Mouse (Mus musculus) heart, adult 18-20 months (tissue): ENCODE results near the gene Zmat5. TPM values are rescaled to one million over a fixed set of nuclear protein-coding genes. Genes with fewer than 3 reads are reported as not detected.
"Not testable (repeated sequence)": the region's sequence is repeated elsewhere in the genome, so short reads cannot be mapped to it uniquely, and the experiment has no call there.

ENCODE experiments used
- DNase-seq, 2 experiments: peaks; one replicate each; pipeline ENCODE4 v3.0.0; 2021 to 2022; ENCODE audit warnings: mixed read lengths in 1 of 2
- total RNA-seq, 2 experiments: library from RNA; stranded (reverse); gene quantifications; 2 replicates each; pipeline ENCODE4 v1.2.3; 2021

Zmat5 gene
- total RNA-seq, 2 experiments from 2014 or later: 24.7 to 25.5 TPM

DNA sequence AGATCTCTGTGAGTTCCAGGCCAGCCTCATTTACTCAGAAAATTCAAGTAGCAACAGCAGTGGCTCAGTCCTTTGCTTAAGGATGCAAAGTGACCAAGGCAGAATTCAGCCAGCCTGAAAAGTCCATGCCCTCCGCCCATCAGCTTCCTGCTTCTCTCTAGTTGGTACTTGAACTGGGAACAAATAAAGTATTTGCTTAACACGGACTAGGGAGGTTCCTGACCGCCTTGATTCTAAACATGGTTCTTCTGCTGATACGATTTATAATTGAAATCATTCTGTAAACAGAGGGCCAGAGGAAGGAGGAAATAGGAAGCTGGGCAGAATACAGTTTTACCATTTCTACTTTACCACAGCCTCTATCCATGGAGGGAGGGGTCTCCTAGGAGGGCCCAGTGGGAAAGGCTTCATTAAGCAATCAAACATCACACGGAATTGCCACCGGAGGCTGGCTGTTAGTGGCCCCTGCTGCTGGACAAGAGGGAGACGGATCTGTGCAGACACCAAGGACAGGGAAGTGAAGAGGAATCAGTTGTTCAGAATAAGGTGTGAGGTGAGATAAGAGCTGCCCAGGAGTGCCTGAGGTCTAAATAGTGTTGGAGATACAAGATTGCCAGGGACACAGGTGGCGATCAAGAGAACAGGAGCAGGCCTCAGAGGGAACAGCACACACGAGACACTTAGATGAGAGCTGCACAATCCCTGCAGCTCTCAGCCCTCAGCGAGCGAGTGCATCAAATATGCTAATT, 15.7 kb upstream of the Zmat5 start:
- DNase-seq: no peak

DNA sequence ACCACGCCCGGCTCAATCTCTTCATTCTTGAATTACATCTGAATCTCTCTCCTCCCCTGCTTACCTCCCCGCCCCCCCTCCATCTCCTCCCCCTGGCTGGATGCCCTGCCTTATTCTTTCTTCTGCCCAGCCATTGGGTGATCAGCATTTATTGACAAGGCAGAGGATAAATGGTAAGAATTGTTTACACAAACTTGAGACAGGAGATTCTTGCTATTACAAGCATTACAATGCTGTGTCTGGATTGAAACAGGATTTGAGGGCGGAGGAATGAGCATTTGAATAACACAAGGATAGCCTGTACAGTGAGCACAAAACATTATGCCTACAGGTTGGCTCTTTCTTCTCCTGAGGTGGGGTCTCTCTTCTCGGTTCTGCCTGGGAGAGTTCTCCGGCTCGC, 14.1 kb upstream of the Zmat5 start:
- no peak for DNase-seq

DNA sequence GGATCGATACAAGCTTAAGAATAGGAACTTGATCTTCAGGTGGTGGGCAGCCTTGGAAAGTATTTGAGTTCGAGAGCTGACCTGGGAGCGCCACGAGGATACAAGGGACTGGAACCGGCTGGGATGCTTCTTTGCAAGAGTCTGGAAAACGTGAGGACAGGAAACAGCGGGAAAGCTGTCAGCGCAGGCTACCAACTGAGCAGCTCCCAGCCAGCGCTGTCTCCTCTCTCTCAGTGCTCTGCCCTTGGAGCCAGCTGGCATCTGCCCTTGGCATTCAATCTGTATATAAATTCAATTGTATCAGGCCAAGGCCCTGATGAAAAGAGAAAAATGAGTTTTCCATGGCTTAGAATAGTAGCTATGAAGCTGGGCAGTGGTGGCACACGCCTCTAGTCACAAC, 13.3 kb upstream of the Zmat5 start:
- peak in 1 of 2 experiments; percentile 30 for DNase-seq

DNA sequence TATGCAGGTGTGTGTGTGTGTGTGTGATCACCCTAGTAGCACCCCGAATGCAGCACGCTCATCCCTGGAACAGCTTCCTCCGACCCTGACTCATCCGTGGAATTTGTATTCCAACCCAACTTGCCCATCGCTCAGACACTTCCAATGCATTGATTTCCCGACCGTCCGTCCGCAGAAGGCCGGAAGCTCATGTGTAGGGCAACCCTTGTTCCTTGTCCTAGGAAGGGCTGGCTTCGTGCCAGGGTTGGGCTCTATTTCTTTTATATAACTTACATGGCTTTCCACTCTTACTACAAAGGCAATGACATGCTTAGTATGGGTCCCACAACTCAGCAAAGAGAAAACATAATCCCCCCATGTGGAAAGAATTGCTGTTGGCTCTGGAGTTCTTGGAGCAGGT, 12.3 kb upstream of the Zmat5 start:
- no peak for DNase-seq

DNA sequence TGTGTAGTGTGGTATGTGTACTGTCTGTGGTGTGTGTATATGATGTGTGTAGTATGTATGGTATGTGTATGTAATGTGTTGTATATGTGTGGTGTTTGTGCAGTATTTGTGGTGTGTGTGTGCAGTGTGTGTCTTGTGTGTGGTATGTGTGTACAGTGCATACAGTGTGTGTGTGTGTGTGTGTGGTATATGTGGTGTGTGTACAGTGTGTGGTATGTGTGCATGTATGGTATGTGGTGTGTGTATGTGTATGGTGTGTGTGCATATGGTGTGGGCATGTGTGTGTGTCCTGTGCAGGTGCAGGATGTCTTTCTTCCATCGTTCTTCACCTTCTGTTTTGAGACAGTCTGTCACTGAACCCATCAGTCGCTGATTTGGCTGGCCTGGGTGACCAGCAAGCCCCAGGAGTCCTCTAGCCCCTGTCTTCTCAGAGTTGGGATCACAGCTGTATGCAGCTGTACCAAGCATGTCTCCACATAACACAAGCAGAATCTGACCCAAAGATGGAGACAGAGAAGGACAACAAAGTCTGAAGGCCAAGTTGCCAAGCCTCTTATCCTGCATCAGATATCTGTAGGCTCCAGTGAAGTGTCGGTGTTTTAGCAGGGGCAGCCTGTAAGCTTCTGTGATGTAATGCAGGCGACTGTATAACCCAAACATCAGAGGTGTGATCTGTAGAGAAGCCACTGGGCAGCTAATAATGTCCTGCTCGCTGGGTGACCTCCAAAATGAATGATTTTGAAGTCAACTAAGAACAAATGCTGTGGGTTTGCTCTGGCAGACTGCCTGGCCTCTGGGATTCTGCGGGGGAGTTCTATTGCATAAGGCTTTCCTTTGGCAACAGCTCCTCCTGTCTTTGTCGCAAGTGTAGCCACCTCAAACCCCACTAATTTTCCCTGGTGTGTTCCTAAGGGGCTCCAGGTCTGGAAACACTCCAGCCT, 7.2 kb upstream of the Zmat5 start:
- DNase-seq: peak; percentile 77 to 80

DNA sequence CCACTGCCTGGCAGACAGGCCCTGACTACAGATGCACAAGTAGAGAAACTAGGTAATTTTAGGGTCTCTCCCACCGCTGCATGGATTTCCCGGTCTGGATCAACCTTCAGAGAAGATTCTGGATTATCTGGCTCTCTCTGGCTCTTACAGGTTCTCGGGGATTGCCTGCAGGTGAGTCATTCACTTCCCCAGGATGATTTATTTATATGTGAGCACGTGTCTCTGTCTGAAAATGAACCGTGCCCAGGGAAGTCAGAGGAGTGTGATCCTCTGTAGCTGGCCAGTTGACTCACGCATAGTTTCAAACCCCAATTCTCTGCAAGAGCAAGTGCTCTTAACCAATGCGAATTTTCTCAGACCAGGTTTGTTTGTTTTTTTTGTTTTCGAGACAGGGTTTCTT, 3.8 kb upstream of the Zmat5 start:
- no peak for DNase-seq

DNA sequence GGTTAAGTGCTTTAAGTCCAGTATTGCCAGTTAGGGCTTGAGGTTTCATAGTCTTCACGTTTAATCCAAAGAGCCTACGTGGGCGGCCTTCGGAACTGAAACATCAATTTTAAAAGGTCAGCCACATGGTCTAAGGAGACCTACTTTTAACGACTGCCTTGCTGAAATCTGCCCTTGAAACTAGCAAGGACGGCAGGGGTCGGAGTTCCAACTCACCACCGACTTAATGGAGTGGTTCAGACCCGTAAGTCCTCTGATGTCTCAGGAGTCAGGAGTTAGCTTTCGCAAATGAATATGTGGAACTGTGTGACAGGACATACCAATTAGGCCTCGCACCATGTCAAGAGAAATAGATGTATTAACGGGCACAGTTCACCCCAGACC, 798 bp upstream of the Zmat5 start:
- no peak for DNase-seq

DNA sequence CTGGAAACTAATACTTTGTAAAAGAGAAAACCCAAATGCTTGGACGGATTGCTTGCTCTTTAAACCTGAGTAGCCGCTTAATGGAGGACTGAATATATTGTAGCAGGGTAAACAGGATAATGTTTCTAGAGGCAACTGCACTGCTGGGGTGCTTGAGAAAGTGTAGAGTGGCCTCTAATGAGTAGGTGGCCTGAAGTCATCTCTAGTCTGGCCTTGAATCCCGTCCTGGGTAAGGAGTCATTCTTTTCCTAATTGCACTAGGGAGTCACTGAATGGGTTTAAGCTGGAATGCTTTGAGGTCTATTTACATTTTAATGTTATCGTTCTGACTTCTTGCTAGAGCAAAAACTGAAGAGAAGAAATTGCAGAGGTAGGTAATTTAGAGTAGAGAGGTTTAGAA, 700 bp downstream of the Zmat5 start:
- no peak for DNase-seq

DNA sequence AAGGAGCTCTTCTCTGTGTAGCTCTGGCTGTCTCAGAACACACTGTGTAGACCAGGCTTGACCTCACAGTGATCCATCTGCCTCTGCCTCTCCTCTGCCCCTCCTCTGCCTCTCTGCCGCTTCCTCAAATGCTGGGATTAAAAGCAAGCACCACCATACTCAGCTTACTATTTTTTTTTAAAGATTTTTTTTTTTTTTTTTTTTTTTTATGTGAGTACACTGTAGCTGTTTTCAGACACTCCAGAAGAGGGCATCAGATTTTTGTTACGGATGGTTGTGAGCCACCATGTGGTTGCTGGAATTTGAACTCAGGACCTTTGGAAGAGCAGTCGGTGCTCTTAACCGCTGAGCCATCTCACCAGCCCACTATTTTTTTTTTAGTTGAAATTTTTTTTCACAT, 5.7 kb downstream of the Zmat5 start:
- not testable (repeated sequence) for DNase-seq

DNA sequence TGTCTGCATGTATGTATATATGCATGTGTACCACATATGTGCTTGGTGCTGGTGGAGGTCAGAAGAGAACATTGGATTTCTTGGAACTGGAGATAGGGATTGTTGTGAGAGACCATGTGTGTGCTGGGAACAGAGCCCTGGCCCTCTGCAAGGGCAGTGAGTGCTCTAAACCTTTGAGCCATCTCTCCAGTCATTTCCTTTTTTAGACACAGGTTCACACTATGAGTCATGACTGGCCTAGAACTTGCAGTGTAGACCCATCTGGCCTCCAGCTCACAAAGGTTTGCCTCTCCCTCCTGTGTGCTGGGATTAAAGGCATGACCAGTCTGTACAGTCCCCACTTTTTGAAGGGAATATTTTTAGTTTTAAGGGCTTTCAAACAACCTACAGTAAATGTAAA, 8.3 kb downstream of the Zmat5 start:
- DNase-seq: no peak

DNA sequence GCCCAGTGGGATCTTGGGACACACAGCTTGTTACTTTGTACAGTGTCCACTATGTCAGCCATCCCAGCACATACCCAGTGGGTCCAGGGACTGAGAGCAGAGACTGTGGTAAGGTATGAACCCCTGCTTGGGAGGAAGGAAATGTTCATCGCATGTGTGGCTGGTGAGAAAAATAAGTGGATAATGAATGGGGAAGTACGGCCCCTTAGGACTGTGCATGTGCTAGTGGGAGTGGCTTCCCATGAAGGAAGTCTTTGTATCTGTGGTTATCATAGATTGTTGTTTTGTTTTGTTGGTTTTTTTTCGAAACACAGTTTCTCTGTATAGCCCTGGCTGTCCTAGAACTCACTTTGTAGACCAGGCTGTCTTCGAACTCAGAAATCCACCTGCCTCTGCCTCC, 10.2 kb downstream of the Zmat5 start:
- no peak for DNase-seq

DNA sequence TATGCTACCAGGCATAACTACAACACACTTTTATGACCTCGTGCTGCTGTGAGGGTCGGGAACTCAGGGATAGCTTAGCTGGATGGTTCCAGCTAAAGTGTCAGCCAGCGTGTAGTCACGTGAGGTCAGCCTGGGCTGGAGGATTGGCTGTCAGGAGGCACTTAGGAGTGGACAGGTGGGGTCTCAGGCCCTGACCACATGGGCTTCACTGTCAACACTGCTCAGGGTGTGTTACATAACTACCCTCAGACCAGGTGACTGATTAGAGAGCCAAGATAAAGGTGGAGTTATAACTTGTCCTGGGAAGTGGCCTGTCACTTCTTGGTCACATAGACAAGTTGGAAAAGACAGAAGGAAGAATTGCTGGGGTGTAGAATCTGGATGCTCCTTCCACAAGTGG, 11.1 kb downstream of the Zmat5 start:
- DNase-seq: no peak

DNA sequence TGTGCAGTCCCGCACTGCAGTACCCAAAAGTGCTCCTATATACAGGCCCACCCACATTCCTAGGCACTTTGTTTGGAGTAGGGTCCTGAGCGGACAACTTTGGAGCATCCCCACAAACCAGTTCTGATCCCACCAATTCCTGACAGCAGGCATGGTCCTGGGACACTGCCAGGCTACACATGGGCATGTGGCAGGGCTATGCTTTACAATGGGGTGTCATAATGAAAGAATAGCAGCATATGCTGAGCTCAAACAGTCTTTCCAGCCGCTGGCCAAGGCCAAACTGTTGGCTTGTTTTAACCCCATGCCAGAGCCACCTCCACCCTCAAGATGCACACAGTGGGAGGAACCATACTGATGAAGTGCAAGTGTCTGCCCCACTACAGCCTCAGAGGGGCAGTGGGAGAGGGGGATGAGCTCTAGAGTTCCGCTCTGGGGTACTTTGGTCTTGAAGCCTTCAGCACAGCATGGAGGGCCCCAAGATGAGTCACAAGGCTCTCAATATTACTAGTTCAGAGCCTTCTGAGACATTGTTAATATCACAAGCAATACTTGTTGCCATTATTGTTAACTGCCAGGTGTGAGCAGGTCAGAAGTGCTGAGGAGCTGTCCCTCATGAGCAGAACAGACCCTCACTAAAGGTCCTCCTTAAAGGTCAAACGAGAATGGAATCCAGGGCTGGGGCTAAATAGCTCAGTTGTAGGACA, 12.2 kb downstream of the Zmat5 start:
- DNase-seq: no peak

DNA sequence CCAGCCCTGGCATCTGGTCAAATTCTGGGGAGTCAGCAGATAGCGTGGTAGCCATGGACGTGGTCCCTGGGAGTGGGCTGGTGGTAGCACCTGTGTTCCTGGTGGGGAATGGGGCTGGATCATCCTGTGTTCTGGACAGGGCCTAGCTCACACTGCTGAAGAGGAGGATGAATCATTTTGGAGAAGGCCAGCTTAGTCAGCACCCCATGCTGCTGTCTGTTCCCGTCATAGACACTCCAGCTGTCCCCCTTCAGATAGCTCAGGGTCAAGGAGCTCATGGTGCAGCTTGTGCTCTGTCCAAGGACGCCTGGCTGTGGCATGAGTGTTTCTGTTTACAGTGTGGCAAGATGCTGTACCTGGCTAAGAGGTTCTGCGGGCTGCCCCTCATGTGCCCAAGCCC, 14.1 kb downstream of the Zmat5 start:
- DNase-seq: no peak

DNA sequence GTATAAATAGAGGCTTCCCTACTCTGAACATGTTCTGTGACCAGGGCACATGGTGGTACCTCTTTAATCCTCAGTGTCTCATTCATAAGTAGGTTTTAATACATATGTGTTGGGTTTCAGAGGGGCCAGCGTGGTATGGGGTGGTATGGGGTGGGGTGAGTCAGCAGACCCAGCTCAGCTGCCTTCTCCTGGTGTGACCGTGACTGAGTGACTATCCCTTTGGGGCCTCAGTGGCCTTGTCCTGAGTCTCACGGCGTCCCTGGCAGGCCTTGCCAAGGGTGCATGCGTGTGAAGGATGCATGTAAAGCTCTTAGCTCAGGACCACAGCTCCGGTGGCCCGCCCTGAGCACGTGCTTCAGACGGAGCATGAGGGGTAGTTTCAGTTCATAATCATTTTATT, 15.5 kb downstream of the Zmat5 start:
- no peak for DNase-seq

DNA sequence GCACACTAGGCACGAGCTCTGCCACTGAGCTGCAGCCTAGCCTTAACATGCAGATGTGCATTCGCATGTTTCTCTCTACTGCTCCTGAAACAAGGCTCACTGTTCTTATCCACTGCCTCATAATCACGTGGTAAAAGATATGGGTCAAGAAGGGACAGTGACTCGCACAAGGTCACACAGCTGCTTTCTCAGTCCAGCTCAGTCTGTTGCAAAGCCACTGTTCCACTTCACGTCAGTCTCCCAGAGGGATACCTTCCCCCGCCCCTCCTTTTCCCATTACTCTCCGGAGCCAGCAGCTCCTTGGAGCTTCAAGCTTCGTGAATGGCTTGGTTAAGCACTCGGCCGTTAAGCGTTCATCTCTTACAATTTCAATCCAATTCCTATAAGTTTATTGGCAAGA, 15.9 kb downstream of the Zmat5 start:
- no peak for DNase-seq

DNA sequence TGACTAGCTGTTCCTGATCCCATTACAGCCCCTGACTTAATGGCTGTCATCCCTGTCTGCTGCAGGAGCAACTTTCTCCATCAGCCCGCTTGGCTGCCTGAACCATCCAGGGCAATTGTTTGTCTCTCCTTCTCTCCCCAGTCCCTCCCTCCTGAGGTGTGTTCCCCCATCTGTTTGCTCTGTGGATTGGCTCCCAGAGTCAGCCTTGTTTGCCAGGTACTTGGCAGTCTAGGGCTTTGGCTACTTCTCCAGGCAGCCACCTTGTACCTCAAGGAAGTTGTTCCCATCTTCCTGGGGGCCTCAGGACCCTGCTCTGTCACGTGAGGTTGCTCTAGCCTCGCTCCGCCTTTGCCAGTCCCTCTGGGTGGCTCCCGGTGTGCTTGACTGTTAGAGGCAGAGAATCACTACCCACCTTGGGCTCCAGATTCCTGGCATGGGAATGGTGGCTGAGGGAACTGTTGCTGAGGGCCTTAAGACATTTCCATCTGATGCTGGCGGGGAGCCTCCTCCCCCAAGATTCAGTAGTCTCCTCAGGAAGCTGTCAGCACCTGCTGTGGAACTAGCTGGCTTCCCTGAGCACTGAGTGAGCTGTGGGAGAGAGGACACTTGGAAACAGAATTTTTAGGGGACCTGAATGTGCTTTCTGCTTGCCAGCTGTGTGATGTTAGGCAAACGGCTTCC, 16.6 kb downstream of the Zmat5 start:
- DNase-seq: no peak

DNA sequence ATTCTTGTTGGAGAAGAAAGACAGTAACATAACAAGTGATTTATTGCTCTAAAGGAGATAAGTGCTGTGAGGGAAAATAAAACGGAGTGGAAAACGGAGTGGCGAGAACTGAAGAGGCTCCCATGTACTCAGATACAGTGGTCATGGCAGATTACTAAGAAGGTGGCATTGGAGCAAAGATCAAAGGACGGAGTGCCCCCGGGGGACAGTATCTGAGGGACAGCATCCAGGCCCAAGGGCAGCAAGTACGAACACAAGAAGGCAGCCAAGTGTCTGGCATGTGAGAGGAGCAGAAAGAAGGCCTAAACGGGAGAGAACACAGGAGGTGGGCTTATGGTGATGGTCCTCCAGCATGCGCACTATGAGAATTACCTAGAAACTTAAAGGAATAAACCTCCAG, 17.2 kb downstream of the Zmat5 start:
- no peak for DNase-seq

DNA sequence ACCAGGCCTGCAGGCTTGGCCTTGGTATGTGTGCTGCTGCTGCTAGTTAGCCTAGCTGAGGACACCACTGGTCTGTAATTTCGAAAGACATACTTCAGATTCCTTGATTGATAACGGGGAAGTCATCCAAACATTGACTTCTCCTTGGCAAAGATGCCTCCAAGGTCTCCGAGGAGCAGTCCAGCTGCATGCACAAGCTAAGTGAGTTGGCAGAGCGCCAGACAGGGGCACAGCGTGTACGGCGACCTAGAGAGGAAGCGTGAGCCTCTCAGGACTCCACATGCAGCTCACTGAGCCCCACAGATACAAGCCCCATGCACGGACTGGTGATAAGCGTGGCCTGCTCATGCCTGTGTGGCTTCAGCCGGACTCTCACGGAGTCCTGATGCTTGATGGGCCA, 25.1 kb downstream of the Zmat5 start:
- DNase-seq: peak in 1 of 2 experiments; percentile 14

DNA sequence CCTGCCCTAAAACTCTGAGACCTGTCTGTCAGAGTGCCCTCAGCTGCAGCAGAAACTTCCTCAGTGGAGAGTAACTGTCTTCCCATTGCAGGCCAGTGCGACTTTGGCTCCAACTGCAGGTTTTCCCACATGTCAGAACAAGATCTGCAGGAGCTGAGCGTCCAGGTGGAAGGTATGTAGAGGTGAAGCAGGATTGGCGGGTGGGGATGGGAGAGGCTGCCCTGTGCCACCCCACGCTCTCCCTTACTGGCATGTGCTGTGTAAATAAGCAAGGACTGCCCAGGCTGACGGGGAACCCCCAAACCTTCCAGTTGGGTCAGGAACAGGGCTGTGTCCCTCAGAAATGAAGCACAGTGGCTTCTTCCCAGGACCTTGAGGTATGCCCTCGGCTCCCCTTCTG, 25.6 kb downstream of the Zmat5 start:
- DNase-seq: no peak

DNA sequence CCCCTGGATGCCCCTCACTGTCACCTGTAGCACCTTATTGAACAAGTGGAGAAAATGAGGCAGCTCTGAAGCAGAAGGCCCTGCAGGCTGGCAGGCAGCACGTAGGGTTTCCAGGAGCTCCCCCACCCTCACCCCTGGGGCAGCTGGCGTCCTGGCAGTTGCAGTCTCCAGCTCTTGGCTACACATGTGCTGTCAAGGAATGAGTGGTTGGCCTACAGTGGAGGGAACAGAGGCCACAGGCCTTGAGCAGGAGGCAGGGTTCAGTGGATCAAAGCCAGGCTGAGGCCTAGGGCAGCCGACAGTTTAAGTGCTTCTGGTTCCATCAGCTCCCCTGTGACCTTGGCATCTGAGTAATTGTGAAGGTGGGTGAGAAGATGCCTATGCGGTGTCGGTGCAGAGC, 26.4 kb downstream of the Zmat5 start:
- DNase-seq: no peak

DNA sequence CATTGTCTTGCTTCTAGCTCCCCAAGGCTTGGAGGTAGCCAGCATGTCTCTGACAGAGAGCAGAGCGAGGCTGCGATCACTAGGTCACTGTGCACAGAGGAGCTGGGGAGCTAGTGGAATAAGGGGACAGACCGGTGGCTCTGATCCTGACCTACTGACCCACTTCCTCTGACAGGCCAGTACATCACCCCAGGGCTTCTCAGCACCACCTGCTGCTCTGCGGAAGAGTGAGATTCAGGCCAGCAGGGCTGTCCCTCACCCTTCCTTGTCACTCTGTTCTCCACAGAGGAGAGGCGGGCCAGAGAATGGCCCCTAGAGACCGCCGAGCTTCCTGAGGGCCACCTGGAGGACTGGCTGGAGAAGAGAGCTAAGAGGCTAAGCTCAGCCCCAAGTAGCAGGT, 27.3 kb downstream of the Zmat5 start:
- DNase-seq: no peak
